Mouse (Mus musculus): Measurements from ENCODE around the gene Gm20521. TPM values are rescaled to one million over a fixed set of nuclear protein-coding genes. Genes with fewer than 3 reads are reported as not detected.

Gene Gm20521
- polyA plus RNA-seq, 1 experiment from 2014 or later, result not detected

DNA sequence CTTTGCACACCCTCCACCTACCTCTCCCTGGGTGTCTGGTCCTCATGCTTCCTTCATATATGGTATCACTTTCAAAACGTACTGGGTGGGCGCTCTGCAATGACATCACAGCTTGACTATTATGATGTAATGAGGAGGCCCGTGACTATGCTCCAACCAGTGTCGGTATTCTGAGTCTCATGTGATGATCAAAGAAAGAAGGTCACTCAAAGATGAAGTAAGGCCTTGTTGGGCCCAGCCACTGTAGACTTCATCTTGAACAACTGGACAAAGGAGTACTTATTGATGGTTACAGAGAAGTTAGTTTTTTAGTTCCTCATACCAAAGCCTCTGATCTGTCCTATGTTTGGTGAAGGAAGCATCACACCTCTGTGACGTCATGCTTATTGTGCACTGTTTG is 12.4 kb upstream of the Gm20521 start, which contains the start of gene Homez:
TSS of gene Homez (minus strand) at position 101 of the 400 bp plus-strand sequence.
- H3K27me3 ChIP-seq (replicated peaks), result no peaks in the 10 kb centered on the region
- no peak within 1 kb of the TSS for H3K27ac ChIP-seq
- H3K4me3 ChIP-seq, result no peak within 1 kb of the TSS
- no peak within 1 kb of the TSS for H3K4me2 ChIP-seq
- H3K9me3 ChIP-seq, result no peaks in the 10 kb centered on the region
- no peak within 1 kb of the TSS for H3K9ac ChIP-seq
- ATAC-seq (replicated peaks), result no peak
- peaks cover 8% of the 10 kb centered on the region for H3K4me1 ChIP-seq
- H3K36me3 ChIP-seq (replicated peaks), result no peaks in the 10 kb centered on the region
- 92% methylated on average over 5 of the region's 5 CpGs for WGBS

DNA sequence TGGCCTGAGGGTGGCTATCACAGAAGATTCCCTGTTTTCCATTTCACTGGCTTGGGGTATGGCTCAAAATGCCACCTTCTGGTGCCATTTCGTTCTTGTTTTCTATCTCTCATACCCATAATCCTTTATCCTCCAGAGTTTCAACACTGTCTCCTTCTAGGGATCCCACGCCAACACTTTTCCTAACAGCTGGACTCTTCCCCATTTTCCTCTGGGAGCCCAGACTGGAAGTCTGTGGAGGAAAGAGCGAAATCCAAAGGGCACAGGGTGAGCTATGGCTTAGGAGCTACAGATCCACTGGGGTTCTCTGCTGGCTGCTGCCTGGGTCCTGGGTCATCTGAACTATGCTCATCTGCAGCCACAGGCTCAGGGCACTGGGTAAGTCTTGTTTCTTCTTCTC is 9.1 kb upstream of the Gm20521 start:
- Histone ChIP-seq H3K4me2 (no peak overlapping the region), H3K4me3 (no peak overlapping the region), H3K27me3 (replicated peaks) (no peaks in the 10 kb centered on the region), H3K9ac (no peak overlapping the region), H3K4me1 (peaks cover 17% of the 10 kb centered on the region), H3K36me3 (replicated peaks) (no peaks in the 10 kb centered on the region), H3K27ac (no peak overlapping the region), H3K9me3 (no peaks in the 10 kb centered on the region)
- no peak for ATAC-seq (replicated peaks)
- 92% methylated on average over 3 of the region's 3 CpGs for WGBS

DNA sequence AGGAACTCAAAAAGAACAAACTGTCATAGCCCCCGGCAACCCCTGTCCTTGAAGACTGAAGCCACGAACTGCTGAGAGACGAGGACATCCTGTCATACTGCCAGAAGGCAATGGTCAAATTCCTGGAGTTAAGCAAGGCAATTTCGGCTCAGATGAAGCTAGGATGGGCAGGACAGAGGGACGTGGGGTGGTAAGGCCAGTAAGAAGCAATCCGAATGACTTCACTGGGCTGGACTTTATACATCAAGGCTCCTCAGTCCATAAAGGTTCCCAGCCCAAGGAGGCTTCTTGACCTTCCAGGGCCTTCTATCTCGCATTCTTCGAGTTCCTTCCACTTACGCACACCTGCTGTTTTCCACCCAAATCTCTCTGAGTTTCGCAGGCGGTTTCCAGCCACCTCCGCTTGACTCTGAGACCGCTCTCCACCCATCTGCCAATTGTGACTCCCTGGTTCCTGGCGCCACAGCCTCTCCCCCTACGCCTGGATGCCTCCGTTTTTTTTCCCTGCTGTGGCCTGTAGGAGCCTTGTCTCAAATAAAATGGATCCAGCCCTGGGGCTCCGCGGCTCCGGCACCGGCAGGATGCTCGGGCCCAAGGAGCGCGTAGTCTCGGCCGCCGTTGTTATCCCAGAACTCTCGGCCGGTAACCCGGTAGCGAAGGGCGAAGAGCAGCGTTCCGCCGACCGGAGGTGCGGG is 7.2 kb upstream of the Gm20521 start:
- 1% methylated on average over 36 of the region's 36 CpGs for WGBS
- Histone ChIP-seq H3K9ac (peak overlapping the region; percentile 78), H3K4me3 (peak overlapping the region; percentile 62), H3K27ac (peak overlapping the region; percentile 92), H3K4me1 (peaks cover 17% of the 10 kb centered on the region), H3K27me3 (replicated peaks) (no peaks in the 10 kb centered on the region), H3K4me2 (peak overlapping the region; percentile 92), H3K36me3 (replicated peaks) (no peaks in the 10 kb centered on the region), H3K9me3 (no peaks in the 10 kb centered on the region)
- peak; percentile 59 for ATAC-seq (replicated peaks)

DNA sequence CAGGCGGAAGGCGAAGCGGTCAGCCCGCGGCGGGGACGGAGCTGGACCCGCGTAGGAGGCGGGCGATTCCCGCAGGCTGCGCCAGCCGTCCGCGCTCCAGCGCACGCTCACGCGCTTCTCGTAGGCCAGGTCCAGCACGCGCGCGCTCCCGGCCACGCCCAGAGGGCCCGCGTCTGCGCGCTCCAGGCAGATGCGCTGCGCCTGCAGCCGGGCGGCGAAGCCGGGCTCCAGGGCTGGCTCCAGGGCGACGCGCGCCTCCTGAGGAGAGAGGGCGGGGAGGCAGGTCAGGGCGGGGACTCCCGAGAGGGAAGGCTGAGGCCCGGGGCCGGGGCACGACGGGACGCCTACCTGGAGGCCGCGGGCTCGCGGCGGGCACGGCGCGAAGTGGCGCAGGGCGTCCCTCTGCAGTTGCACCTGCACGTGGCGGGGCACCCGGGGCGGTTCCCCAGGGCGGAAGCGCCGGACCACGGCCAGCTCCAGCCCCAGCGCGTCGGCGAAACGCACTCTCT is 6.6 kb upstream of the Gm20521 start:
- peaks cover 17% of the 10 kb centered on the region for H3K4me1 ChIP-seq
- no peaks in the 10 kb centered on the region for H3K27me3 ChIP-seq (replicated peaks)
- peak overlapping the region; percentile 92 for H3K4me2 ChIP-seq
- H3K9ac ChIP-seq, result peak overlapping the region; percentile 78
- H3K4me3 ChIP-seq, result peak overlapping the region; percentile 62
- H3K9me3 ChIP-seq, result no peaks in the 10 kb centered on the region
- under 1% methylated on average over 67 of the region's 72 CpGs for WGBS
- no peaks in the 10 kb centered on the region for H3K36me3 ChIP-seq (replicated peaks)
- ATAC-seq (replicated peaks), result peak; percentile 93
- H3K27ac ChIP-seq, result peak overlapping the region; percentile 92

DNA sequence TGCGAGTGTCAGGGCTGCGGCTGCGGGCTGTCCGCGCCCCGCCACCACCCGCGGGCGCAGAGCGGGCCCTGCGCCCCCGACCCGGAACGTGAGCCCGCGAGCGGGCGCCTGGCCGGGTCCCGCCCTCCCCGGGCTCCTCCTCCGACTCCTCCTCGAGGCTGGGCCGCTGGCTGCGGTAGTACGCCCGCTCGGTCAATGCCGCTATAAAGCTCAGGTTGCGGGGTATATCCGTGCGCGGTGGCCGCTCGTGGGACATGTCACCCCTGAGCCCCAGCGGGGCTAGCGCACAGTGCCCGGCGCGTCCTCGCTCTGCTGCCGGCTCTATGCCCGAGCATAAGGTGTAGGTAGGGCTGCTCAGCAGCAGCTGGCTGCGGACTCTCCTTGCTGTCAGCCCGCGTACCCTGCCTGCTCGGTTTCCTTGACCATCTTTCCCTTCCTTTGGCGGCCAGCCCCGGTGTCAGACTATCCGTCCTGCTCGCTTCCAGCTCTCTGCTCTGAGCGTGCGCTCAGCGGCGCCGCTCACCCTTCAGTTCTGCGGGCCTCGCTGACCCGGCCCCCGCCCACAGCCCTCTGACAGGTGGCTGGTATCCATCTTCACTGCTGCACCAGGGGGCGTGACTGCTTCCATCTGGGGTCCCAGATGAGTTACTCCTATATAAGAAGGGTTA is 6.1 kb upstream of the Gm20521 start, which contains the start of gene Ppp1r3e:
TSS of gene Ppp1r3e (minus strand) at position 503 of the 668 bp plus-strand sequence.
- WGBS, result under 1% methylated on average over 56 of the region's 61 CpGs
- ATAC-seq (replicated peaks), result peak; percentile 82
- Histone ChIP-seq H3K36me3 (replicated peaks) (no peaks in the 10 kb centered on the region), H3K4me3 (peak within 1 kb of the TSS; percentile 62), H3K4me2 (peak within 1 kb of the TSS; percentile 92), H3K9ac (peak within 1 kb of the TSS; percentile 78), H3K27ac (peak within 1 kb of the TSS; percentile 92), H3K9me3 (no peaks in the 10 kb centered on the region), H3K4me1 (peaks cover 17% of the 10 kb centered on the region), H3K27me3 (replicated peaks) (no peaks in the 10 kb centered on the region)

DNA sequence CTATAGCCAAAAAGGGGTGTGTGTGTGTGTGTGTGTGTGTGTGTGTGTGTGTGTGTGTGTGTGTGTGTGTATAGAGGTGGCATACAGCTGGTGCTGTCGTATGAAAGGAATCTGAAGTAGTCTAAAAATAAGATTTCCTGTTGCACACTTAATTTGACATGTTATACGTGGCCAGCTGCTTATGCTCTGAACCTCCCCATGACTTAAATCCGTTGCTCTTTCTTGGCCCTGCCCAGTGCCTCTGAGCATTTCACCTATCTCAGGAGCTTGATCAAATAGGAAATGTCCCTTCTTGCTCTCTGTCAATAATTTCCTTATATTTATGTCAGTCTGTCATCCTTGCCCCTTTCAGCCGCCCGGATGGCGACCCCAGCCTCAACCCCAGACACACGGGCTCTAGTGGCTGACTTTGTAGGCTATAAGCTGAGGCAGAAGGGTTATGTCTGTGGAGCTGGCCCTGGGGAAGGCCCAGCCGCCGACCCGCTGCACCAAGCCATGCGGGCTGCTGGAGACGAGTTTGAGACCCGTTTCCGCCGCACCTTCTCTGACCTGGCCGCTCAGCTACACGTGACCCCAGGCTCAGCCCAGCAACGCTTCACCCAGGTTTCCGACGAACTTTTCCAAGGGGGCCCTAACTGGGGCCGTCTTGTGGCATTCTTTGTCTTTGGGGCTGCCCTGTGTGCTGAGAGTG is 926 bp downstream of the Gm20521 start:
- peak overlapping the region; percentile 89 for H3K9ac ChIP-seq
- no peaks in the 10 kb centered on the region for H3K27me3 ChIP-seq (replicated peaks)
- H3K4me1 ChIP-seq, result peaks cover 27% of the 10 kb centered on the region
- ATAC-seq (replicated peaks), result peak; percentile 32
- WGBS, result 29% methylated on average over 21 of the region's 21 CpGs
- peak overlapping the region; percentile 90 for H3K27ac ChIP-seq
- peak overlapping the region; percentile 80 for H3K4me3 ChIP-seq
- H3K9me3 ChIP-seq, result no peaks in the 10 kb centered on the region
- H3K36me3 ChIP-seq (replicated peaks), result no peaks in the 10 kb centered on the region
- H3K4me2 ChIP-seq, result peak overlapping the region; percentile 85

DNA sequence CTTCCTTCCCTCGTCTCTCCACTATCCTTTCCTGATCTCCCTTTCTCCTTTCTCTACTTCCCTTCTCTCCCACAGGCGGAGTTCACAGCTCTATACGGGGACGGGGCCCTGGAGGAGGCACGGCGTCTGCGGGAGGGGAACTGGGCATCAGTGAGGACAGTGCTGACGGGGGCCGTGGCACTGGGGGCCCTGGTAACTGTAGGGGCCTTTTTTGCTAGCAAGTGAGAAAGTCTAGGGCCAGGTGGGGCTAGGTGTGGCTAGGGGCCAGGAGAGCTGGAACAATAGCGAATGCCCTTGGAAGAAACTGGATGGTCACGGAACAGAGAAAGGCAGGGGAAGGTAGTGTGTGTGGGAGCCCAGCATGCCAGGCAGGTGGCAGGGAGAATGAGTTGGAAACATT is 2.1 kb downstream of the Gm20521 start:
- Histone ChIP-seq H3K4me1 (peaks cover 27% of the 10 kb centered on the region), H3K36me3 (replicated peaks) (no peaks in the 10 kb centered on the region), H3K27ac (no peak overlapping the region), H3K27me3 (replicated peaks) (no peaks in the 10 kb centered on the region), H3K4me2 (peak overlapping the region; percentile 85), H3K4me3 (no peak overlapping the region), H3K9me3 (no peaks in the 10 kb centered on the region), H3K9ac (peak overlapping the region; percentile 6; the same call in 1 of the 2 replicates)
- ATAC-seq (replicated peaks), result no peak
- 93% methylated on average over 11 of the region's 11 CpGs for WGBS

DNA sequence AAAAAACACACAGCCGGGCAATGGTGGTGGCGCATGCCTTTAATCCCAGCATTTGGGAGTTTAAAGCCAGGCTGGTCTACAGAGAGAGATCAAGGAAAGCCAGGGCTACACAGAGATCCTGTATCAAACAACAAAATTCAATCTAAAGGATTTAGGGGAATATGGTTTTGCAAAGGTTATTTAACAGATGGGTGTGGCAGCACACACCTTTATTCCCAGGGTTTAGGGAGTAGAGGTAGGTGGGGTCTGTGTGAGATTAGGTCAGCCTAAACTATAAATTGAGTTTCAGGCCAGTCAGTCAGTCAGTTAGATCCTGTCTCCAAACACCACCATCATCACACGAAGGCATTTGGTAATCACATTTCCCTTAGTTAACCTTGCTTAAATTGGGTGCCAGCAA is 9.0 kb downstream of the Gm20521 start, which contains the start of gene Pabpn1:
TSS of gene Pabpn1 (plus strand) at position 301 of the 400 bp plus-strand sequence.
- no peak within 1 kb of the TSS for H3K9ac ChIP-seq
- WGBS, result 93% methylated on average over 3 of the region's 3 CpGs
- peaks cover 14% of the 10 kb centered on the region for H3K36me3 ChIP-seq (replicated peaks)
- no peaks in the 10 kb centered on the region for H3K27me3 ChIP-seq (replicated peaks)
- H3K9me3 ChIP-seq, result no peaks in the 10 kb centered on the region
- ATAC-seq (replicated peaks), result no peak
- H3K4me2 ChIP-seq, result peak within 1 kb of the TSS; percentile 49
- peak within 1 kb of the TSS; percentile 53 for H3K4me3 ChIP-seq
- H3K27ac ChIP-seq, result peak within 1 kb of the TSS; percentile 83
- peaks cover 20% of the 10 kb centered on the region for H3K4me1 ChIP-seq

DNA sequence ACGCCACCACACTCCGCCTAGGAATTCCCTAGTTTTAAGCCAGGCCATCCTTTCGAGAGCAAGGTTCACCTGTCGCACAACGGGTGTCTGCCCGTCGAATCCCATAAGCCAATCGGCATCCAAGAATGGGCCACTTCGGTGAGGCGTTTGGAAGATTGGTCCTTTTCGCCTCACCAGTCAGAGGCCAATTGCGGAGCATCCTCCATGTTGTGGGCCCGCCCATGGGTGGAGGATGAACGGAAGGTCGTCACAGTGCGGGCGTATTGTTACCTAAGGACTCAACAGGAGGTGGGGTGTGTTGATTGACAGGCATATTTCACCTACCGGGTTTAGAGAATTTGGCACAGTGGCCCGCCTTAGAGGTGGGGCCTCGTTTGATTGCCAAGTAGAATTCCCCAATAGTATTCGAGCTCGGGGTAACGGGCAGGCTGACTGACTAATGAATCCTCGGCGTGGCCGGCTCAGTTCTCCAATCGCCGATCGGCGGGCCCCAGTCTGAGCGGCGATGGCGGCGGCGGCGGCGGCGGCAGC is 10.5 kb downstream of the Gm20521 start:
- Histone ChIP-seq H3K4me2 (peak overlapping the region; percentile 49), H3K4me1 (peaks cover 20% of the 10 kb centered on the region), H3K36me3 (replicated peaks) (peaks cover 17% of the 10 kb centered on the region), H3K27me3 (replicated peaks) (no peaks in the 10 kb centered on the region), H3K27ac (peak overlapping the region; percentile 87), H3K9ac (peak overlapping the region; percentile 69), H3K9me3 (no peaks in the 10 kb centered on the region), H3K4me3 (peak overlapping the region; percentile 53)
- ATAC-seq (replicated peaks), result peak; percentile 99
- WGBS, result under 1% methylated on average over 38 of the region's 38 CpGs

DNA sequence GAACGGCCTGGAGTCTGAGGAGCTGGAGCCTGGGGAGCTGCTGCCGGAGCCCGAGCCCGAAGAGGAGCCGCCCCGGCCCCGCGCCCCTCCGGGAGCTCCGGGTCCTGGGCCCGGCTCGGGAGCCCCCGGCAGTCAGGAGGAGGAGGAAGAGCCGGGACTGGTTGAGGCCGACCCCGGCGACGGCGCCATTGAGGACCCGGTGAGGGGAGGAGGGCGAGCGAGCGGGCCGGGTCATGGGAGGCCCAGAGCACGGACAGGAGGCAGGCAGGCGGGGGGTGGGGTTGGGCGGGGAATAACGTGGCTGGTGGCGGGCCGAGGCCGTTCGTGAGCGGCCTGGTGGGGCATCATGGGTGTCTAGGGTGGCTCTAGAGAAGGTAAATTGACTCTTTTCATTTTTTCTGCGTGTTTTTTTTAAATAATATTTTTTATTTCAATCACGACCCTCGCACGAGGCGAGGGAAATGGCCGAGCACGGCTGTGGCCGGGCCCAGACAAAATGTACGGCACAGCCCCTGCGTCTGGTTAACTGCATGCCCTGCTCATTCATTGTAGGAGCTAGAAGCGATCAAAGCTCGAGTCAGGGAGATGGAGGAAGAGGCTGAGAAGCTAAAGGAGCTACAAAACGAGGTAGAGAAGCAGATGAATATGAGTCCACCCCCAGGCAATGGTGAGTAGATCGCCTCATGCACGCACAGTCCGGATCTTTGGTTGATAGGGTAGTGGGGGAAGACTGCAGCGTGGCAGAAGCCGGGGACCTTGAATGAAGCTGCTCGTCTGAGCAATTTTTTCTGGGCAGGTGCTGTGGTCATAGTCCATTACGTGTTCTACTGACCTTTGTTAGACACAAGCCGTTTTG is 11.3 kb downstream of the Gm20521 start:
- Histone ChIP-seq H3K4me3 (peak overlapping the region; percentile 53), H3K27me3 (replicated peaks) (no peaks in the 10 kb centered on the region), H3K27ac (peak overlapping the region; percentile 87), H3K4me1 (peaks cover 20% of the 10 kb centered on the region), H3K9ac (peak overlapping the region; percentile 69), H3K4me2 (peak overlapping the region; percentile 62), H3K36me3 (replicated peaks) (peaks cover 17% of the 10 kb centered on the region), H3K9me3 (no peaks in the 10 kb centered on the region)
- WGBS, result 1% methylated on average over 50 of the region's 54 CpGs
- peak; percentile 59 for ATAC-seq (replicated peaks)

DNA sequence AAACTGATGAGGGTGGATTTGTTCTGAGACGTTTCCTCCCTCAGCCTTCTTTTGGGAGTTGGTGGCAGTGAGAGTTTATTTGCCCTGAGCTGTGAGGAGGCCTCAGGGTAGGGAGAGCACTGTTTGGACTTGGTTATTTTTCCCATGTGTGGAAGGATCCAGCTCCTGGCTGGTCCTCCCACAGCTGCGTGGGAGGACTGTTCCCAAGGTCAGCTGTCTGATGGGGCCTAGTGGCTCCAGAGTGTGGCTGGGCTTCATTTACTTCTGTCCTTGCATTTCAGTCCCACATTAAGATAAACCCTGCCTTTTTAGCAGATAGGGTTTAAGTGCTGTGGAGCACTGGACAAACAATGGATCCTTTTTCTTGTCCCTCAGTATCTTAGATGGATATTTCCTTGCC is 14.2 kb downstream of the Gm20521 start:
- Histone ChIP-seq H3K9me3 (no peaks in the 10 kb centered on the region), H3K27ac (no peak overlapping the region), H3K36me3 (replicated peaks) (peaks cover 17% of the 10 kb centered on the region), H3K4me1 (peaks cover 20% of the 10 kb centered on the region), H3K27me3 (replicated peaks) (no peaks in the 10 kb centered on the region), H3K4me2 (no peak overlapping the region), H3K4me3 (no peak overlapping the region), H3K9ac (no peak overlapping the region)
- WGBS, result 73% methylated on average over 2 of the region's 2 CpGs
- no peak for ATAC-seq (replicated peaks)

Measured in midbrain, embryonic 15.5 days (tissue).